ENCODE assay signal across 15 mouse cellular contexts in the genomic region with DNA sequence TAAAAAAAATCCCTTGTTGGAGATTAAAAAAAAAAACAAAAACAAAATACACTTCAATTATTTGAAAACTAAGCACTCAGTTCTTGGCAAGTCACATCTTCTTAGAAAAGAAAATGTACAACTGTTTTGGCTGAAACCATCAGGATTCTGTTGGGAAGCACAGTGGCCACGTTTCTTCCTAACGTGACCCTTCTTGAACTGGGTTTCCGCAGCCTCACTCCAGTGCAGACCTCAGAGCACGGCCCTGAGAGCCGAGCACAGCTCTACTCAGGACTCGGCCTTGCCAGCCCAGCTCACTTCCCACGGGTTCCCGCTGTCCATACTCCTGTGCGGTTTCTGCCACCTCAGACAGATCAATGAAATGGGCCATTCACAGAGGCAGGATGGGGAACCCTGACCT.
"Had no signal": no experiment of that assay in that cellular context is flagged by ENCODE, and none has a peak within 500 bp of the region (broad histone marks: within the 10 kb centered on the region; RNA-seq: fewer than 3 reads in every experiment).

No protein-coding gene starts in this region.

- H3K27ac ChIP-seq: kidney, embryonic 15.5 days; limb, embryonic 12.5 days; limb, embryonic 15.5 days; liver, embryonic 13.5 days; midbrain, embryonic 12.5 days had no signal

- DNase-seq: kidney, postnatal 10 days; kidney, postnatal 4 days; left cerebral cortex, postnatal 4 days; liver, embryonic 13.5 days; lung, adult 2 months; lung, postnatal 14 days; lung, postnatal 4 days; thymus, adult 2 months; thymus, postnatal 14 days; thymus, postnatal 4 days had no signal

- H3K4me2 ChIP-seq: kidney, embryonic 15.5 days; limb, embryonic 12.5 days; limb, embryonic 15.5 days; liver, embryonic 13.5 days; midbrain, embryonic 12.5 days had no signal

- ATAC-seq: midbrain, embryonic 16.5 days had no signal

- H3K9ac ChIP-seq: kidney, embryonic 15.5 days; limb, embryonic 12.5 days; limb, embryonic 15.5 days; liver, embryonic 13.5 days; midbrain, embryonic 12.5 days had no signal

- H3K9me3 ChIP-seq: kidney, embryonic 15.5 days; limb, embryonic 12.5 days; limb, embryonic 15.5 days; liver, embryonic 13.5 days; midbrain, embryonic 12.5 days had no signal

- H3K36me3 ChIP-seq: limb, embryonic 12.5 days; liver, embryonic 13.5 days; midbrain, embryonic 12.5 days had no signal

- H3K4me3 ChIP-seq: kidney, embryonic 15.5 days; limb, embryonic 12.5 days; limb, embryonic 15.5 days; liver, embryonic 13.5 days; midbrain, embryonic 12.5 days had no signal

- H3K27me3 ChIP-seq: kidney, embryonic 15.5 days; limb, embryonic 12.5 days; limb, embryonic 15.5 days; liver, embryonic 13.5 days; midbrain, embryonic 12.5 days had no signal

- H3K4me1 ChIP-seq: limb, embryonic 12.5 days; liver, embryonic 13.5 days; midbrain, embryonic 12.5 days had no signal
